Mouse (Mus musculus) stomach, postnatal 0 days (tissue): Measurements from ENCODE around the gene Ropn1l.

ENCODE experiments used
- CTCF ChIP-seq: IDR thresholded peaks from 2 replicates; pipeline ENCODE4 v1.5.1; 2016; ENCODE audit warnings: antibody characterized with exemption, low read depth, mild to moderate bottlenecking, moderate library complexity
- EP300 ChIP-seq: optimal IDR thresholded peaks from 2 replicates; pipeline ENCODE3; 2016; ENCODE audit warnings: antibody characterized with exemption

- no peak for TF ChIP-seq CTCF
- TF ChIP-seq EP300: no peak
These were observed 61.4 kb downstream of the Ropn1l start for GRCm38 (mm10) chr15:31392135-31392534.
